Mouse (Mus musculus): ENCODE results near the gene Tm4sf19.

The Tm4sf19 gene

GRCm38 (mm10) chr16:32400267-32400666 lies at the start of gene Tm4sf19:
Gene Tm4sf19, plus strand, starts transcription at chr16:32400506.
- 0 out of 2 replicates have a peak, but pooled peaks have one; percentile 41 for ATAC-seq (ENCODE audit: low TSS enrichment)

DNA sequence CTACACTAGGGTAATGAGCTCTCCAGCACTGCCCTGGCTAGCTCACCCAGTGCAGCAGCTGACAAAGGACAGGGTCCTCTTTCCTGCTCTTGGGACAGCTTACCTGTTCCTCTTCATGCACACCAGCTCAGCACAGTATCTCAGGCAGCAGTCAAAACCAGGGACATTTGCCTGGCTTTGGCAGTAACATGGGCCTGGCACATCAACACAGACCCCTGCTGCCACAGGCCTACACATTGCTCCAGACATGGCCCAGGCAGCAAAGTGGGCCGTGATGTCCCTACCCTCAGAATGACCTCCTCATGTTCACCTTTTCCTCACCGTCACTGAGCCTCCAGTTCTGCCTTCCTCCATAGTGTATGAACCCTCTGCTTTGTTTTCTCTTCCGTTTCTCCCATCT lies 49.5 kb upstream of the Tm4sf19 start:
- no peak for ATAC-seq (ENCODE audit: low TSS enrichment)

- no peak for ATAC-seq (ENCODE audit: low TSS enrichment)
Observed at GRCm38 (mm10) chr16:32363530-32363929, 36.8 kb upstream of the Tm4sf19 start.

- ATAC-seq (ENCODE audit: low TSS enrichment), result no peak
Observed at GRCm38 (mm10) chr16:32371351-32371750, 29.0 kb upstream of the Tm4sf19 start.

DNA sequence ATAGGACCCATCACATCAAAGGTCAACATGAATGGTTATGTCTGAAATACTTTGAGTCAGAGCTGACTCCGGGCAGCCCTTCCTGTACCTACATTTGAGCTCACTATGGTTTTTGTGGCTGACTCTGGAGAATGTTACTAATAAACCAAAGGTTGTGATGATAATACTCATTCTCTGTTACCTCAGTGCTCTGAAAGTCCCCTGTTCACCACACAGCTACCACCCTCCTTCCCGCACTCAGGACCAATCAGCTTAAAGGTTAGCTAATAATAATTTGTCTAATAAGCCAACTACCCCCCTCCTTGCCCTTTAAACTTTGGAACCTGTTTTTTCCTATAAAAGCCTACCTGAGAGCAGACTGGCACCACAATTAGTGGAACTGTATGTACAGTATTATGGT lies 20.7 kb upstream of the Tm4sf19 start:
- no peak for ATAC-seq (ENCODE audit: low TSS enrichment)

DNA sequence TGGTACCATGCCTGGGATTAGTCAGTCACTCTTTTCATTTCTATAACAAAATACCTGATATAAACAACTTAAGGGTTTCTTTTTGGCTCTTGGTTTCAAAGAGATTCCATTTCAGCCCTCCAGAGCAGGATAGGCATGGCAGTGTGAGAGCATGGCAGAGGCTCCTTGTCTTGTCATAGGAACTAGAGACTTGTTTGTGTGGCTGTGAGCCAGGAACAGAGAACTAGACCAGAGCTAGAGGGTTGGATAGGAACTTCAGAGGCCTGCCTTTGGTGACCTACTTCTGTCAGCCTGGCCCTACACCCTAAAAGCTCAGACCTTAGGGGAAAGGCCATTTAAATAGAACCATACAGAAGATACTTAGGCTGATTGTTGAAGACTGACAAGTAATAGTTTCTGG lies 17.4 kb upstream of the Tm4sf19 start:
- no peak for ATAC-seq (ENCODE audit: low TSS enrichment)

DNA sequence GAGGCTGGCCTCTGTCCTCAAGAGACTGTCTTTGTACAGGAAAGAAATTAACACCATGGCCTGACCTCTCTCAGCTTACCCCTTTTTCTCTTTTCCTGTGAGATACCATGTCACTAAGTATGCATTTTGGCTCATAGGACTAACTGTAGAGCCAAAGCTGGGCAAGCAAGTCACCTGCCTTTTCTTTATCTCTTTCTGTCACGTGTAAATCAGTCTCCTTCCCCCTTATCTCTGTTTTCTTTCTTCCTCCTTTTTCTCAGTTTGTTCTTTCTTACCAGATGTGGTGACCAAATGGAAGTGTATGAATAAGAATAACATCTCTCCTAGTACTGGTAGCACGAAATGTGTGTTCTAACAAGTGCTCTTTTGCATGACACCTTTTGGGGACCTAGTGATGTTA lies 15.4 kb upstream of the Tm4sf19 start:
- ATAC-seq (ENCODE audit: low TSS enrichment), result no peak

DNA sequence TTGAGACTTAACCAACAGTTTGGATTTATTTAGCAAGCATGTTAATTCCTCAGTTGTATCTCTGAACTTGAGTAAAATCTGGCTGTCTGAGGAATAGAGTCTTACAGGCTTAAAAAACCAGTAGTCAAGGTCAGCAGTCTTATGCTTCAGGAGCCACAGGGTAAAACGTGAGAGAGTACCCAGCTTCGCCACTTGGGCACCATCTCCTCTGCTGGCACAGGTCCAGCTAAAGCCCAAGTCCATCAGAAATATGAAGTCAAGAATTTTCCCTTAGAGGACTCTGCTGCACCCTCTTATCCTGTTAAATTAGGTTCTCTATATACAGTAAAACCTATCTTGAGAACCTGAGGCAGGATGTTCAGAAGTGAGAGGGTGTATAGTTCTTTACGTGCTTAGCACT lies 13.5 kb upstream of the Tm4sf19 start:
- ATAC-seq (ENCODE audit: low TSS enrichment), result no peak

GRCm38 (mm10) chr16:32389049-32389448 lies 11.3 kb upstream of the Tm4sf19 start:
- no peak for ATAC-seq (ENCODE audit: low TSS enrichment)

DNA sequence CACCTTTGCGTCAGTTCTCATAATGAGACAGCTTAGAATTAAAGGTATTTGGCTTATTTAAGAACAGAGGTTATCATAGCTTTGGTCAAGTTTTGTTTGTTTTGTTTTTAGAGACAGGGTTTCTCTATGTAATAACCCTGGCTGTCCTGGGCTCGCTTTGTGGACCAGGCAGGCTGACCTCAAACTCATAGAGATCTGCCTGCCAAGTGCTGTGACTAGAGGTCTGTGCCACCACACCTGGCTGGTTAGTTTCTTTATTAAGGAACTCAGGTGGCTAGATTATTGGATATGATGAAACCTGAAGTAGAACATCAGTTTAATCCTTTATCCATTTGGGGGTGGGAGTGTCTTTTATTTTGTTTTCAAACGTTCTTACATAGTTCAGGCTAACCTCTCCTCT lies 10.5 kb upstream of the Tm4sf19 start:
- ATAC-seq (ENCODE audit: low TSS enrichment), result no peak

- no peak for ATAC-seq (ENCODE audit: low TSS enrichment)
Observed at GRCm38 (mm10) chr16:32390882-32391281, 9.4 kb upstream of the Tm4sf19 start.

GRCm38 (mm10) chr16:32395679-32396540 lies 4.4 kb upstream of the Tm4sf19 start:
- no peak for ATAC-seq (ENCODE audit: low TSS enrichment)

DNA sequence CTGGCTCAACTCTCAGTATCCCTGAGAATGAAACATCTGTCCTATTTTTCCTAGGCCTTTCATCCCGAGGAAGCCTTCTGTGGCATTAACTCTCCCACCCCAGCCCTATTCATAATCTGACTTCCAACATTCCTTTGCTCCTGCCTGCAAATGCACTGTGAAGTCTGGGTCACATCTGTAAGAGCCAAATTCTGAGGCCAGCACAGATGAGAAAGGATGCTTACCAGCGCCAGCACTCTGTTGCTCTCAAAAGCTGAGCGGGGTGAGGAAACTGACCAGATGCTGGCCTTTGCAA lies 3.8 kb upstream of the Tm4sf19 start:
- no peak for ATAC-seq (ENCODE audit: low TSS enrichment)

DNA sequence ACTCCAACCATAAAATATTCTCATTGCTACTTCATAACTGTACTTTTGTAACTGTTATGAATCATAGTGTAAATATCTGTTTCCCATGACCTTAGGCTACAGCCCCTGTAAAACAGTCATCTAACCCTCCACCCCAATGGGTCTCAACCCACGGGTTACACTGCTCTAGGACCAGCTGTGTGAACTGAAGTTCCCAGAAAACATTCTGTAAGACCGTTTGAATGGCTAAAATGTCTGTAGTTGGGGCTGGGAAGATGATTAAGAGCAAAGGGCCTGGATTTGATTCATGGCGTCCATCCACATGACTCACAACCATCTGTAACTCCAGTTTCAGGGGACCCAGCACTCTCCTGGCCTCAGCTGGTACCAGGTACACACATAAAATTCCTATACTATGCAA lies 2.1 kb upstream of the Tm4sf19 start:
- ATAC-seq (ENCODE audit: low TSS enrichment), result no peak

DNA sequence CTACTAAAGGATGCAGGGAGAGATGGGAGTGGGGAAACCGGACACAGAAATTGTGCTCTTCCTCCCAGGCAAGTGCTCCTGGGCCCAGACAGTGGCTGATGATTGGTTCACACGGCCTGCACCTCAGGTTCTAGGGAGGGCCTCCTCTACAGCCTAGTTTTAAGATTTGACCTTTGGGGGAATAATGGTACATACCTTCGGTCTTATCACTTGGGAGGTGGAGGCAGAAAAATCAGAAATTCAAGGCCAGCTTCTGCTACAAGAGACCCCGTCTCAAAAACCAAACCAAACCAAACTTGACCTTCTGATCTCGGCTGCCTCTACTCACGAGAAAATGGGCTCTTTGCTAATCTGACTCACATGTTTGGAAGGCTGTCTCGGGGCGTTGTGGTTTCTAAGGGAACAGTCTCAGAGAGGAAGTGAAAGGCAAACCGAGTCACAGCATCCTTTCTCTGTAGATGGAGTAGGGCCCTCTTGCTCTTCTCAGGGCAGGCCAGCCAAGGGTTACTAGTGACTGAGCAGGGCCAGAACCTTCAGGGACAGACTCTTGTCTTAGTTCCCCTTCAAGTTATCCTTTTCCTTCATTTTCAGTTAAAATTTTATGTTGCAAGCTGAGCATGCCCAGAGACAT lies 1.1 kb downstream of the Tm4sf19 start:
- no peak for ATAC-seq (ENCODE audit: low TSS enrichment)

DNA sequence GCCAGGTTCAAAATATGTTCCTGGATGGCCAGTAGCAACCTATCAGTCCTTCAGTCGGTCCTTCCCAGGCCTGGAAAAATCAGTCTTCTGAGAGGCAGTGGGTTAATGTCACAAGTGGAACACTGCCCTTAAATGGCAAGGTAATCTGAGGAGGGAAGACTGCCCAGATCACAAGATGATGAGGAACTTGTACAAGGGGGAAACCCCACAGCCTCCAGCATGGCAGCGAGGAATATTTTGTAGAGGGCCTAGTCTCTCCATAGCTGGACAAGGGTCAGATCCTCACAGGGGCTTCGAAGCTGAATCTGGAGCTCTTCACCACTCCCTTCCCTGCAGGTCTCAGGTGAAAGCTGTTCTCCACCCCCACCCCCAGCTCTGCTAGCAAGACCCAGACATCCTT lies 2.5 kb downstream of the Tm4sf19 start:
- no peak for ATAC-seq (ENCODE audit: low TSS enrichment)

GRCm38 (mm10) chr16:32405716-32406115 lies 5.4 kb downstream of the Tm4sf19 start:
- ATAC-seq (ENCODE audit: low TSS enrichment), result no peak

GRCm38 (mm10) chr16:32406671-32407070 lies 6.4 kb downstream of the Tm4sf19 start:
- ATAC-seq (ENCODE audit: low TSS enrichment), result no peak

- ATAC-seq (ENCODE audit: low TSS enrichment), result no peak
Observed at GRCm38 (mm10) chr16:32407730-32408129, 7.4 kb downstream of the Tm4sf19 start.

- no peak for ATAC-seq (ENCODE audit: low TSS enrichment)
Observed at GRCm38 (mm10) chr16:32417457-32417856, 17.2 kb downstream of the Tm4sf19 start.

DNA sequence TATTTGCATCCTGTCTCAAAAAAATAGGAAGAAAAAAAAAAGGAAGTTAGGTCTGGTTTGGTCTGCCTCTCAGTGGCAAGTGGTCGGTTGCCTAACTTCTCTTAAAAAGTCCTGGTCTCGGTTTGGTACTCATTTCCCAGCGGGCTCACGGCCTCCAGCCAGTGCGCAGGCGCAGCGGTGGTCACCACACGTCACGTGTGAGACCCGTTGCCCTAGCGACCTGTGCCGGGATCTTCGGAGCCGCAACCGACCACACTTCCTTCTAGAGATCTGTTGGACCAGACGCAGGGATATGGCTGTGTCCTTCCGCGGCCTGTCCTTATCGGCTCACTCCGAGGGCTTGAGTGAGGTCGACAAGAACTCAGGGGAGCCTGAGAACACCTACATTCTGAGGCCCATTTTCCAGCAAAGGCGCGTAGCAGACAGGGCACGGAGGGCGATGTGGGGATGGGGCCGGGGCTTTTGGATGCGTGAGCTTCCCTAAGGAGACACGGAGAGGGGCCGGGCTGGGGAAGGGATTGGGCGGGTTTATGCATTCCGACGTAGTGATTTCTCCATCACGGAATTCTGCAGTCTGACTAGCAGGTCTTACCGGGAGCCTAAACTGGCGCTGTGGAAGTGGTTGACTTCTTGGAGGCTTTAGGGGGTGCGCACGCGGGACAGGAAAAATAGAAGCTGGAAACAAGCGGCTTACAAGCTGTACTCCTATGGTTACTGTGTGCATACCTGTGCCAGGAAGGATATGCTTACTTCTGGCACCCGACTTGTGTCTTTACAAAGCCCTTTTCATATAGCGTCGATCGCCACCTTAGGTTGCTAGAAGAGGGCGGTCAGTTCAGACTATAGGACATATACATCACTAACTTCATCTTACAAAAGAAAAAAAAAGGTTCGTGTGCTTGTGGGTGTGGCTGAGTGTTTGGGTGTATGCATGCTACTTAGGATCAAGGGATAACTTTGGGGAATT lies 19.5 kb downstream of the Tm4sf19 start, which contains the start of gene Tctex1d2:
Tctex1d2 (plus strand) TSS at position 186 of the 967 bp plus-strand sequence.
- ATAC-seq (ENCODE audit: low TSS enrichment), result peak; percentile 94

- no peak for ATAC-seq (ENCODE audit: low TSS enrichment)
Observed at GRCm38 (mm10) chr16:32427506-32427905, 27.2 kb downstream of the Tm4sf19 start.
